Mouse (Mus musculus): Measurements from ENCODE around the gene Efna4.

Gene Efna4

GRCm38 (mm10) chr3:89364631-89365030, 26.8 kb upstream of the Efna4 start:
- in situ Hi-C loops (cut with MboI, MseI): no loop called here

- in situ Hi-C loops (cut with MboI, MseI): no loop called here
Measured at GRCm38 (mm10) chr3:89361675-89362074, 23.8 kb upstream of the Efna4 start, which contains the start of gene Dcst2. Dcst2 (plus strand) TSS chr3:89361975.

- in situ Hi-C loops (cut with MboI, MseI): no loop called here
Measured at GRCm38 (mm10) chr3:89360237-89360636, 22.4 kb upstream of the Efna4 start.

GRCm38 (mm10) chr3:89359630-89360029, 21.8 kb upstream of the Efna4 start:
- in situ Hi-C loops (cut with MboI, MseI): loop anchor here (10.0 kb wide), 1 partner anchor 1145 kb away; the partner anchor contains the start of gene Chtop

- in situ Hi-C loops (cut with MboI, MseI): loop anchor here (10.0 kb wide), 1 partner anchor 1149 kb away; the partner anchor contains the start of gene Chtop
Measured at GRCm38 (mm10) chr3:89356029-89356428, 18.2 kb upstream of the Efna4 start.

GRCm38 (mm10) chr3:89355512-89355902, 17.7 kb upstream of the Efna4 start:
- in situ Hi-C loops (cut with MboI, MseI): loop anchor here (10.0 kb wide), 1 partner anchor 1149 kb away; the partner anchor contains the start of gene Chtop

- in situ Hi-C loops (cut with MboI, MseI): loop anchor here (10.0 kb wide), 1 partner anchor 1150 kb away; the partner anchor contains the start of gene Chtop
Measured at GRCm38 (mm10) chr3:89354816-89355511, 17.1 kb upstream of the Efna4 start.

- in situ Hi-C loops (cut with MboI, MseI): loop anchor here (10.0 kb wide), 1 partner anchor 1154 kb away; the partner anchor contains the start of gene Chtop
Measured at GRCm38 (mm10) chr3:89351271-89351670, 13.4 kb upstream of the Efna4 start.

GRCm38 (mm10) chr3:89349869-89350501, 12.2 kb upstream of the Efna4 start, which contains the start of gene Adam15:
Adam15 (minus strand) TSS chr3:89349996.
- in situ Hi-C loops (cut with MboI, MseI): loop anchor here (10.0 kb wide), 1 partner anchor 1155 kb away; the partner anchor contains the start of gene Chtop

- in situ Hi-C loops (cut with MboI, MseI): no loop called here
Measured at GRCm38 (mm10) chr3:89348911-89349868, 11.4 kb upstream of the Efna4 start.

- in situ Hi-C loops (cut with MboI, MseI): no loop called here
Measured at GRCm38 (mm10) chr3:89347916-89348315, 10.1 kb upstream of the Efna4 start.

- in situ Hi-C loops (cut with MboI, MseI): no loop called here
Measured at GRCm38 (mm10) chr3:89346815-89347540, 9.2 kb upstream of the Efna4 start.

GRCm38 (mm10) chr3:89343279-89343678, 5.5 kb upstream of the Efna4 start:
- in situ Hi-C loops (cut with MboI, MseI): no loop called here

GRCm38 (mm10) chr3:89341794-89342193, 4.0 kb upstream of the Efna4 start:
- in situ Hi-C loops (cut with MboI, MseI): no loop called here

- in situ Hi-C loops (cut with MboI, MseI): no loop called here
Measured at GRCm38 (mm10) chr3:89340465-89340864, 2.6 kb upstream of the Efna4 start.

GRCm38 (mm10) chr3:89339416-89339815, 1.6 kb upstream of the Efna4 start:
- in situ Hi-C loops (cut with MboI, MseI): no loop called here

- in situ Hi-C loops (cut with MboI, MseI): no loop called here
Measured at GRCm38 (mm10) chr3:89337062-89337720, 637 bp downstream of the Efna4 start.

GRCm38 (mm10) chr3:89336529-89336928, 1.3 kb downstream of the Efna4 start:
- in situ Hi-C loops (cut with MboI, MseI): no loop called here

GRCm38 (mm10) chr3:89333053-89333452, 4.8 kb downstream of the Efna4 start:
- in situ Hi-C loops (cut with MboI, MseI): no loop called here

GRCm38 (mm10) chr3:89332476-89332875, 5.4 kb downstream of the Efna4 start:
- in situ Hi-C loops (cut with MboI, MseI): no loop called here

All from T-helper 2 cell (primary cell).